Mouse (Mus musculus) lung, postnatal 0 days (tissue): ENCODE measurements around the gene Cdc42bpa. TPM values are rescaled to one million over a fixed set of nuclear protein-coding genes. Genes with fewer than 3 reads are reported as not detected.

Source experiments
- ATAC-seq: fragments of 200-750 bp; cut with Nextera tagmentation; 2 replicates; pipeline ENCODE4 v1.8.0; 2017; ENCODE audit warnings: moderate library complexity
- DNase-seq: peaks from one replicate; pipeline ENCODE4 v3.0.0-alpha.2; 2016; ENCODE audit warnings: low spot score
- H3K27ac ChIP-seq: fragments of 300-500 bp; sonication (generic); 2 replicates; pipeline ENCODE4 v1.5.1; 2014; ENCODE audit warnings: antibody characterized with exemption, mild to moderate bottlenecking, low read length, mixed read lengths
- H3K27me3 ChIP-seq: fragments of 300-500 bp; sonication (generic); replicated peaks from 2 replicates; pipeline ENCODE4 v1.6.1; 2014; ENCODE audit warnings: low read length, mixed read lengths; ENCODE audit not compliant: insufficient read depth
- H3K36me3 ChIP-seq: fragments of 300-500 bp; sonication (generic); 2 replicates; pipeline ENCODE4 v1.6.1; 2014; ENCODE audit warnings: low read length, mixed read lengths; ENCODE audit not compliant: insufficient read depth
- H3K4me1 ChIP-seq: fragments of 300-500 bp; sonication (generic); 2 replicates; pipeline ENCODE4 v1.6.1; 2014; ENCODE audit warnings: antibody characterized with exemption, low read depth, low read length, mixed read lengths; ENCODE audit not compliant: insufficient read depth
- H3K4me2 ChIP-seq: fragments of 300-500 bp; sonication (generic); replicated peaks from 2 replicates; pipeline ENCODE4 v1.6.1; 2014; ENCODE audit warnings: low read depth, mild to moderate bottlenecking, low read length, moderate library complexity, mixed read lengths
- H3K4me3 ChIP-seq: fragments of 300-500 bp; sonication (generic); 2 replicates; pipeline ENCODE4 v1.5.1; 2014; ENCODE audit warnings: low read depth, low read length
- H3K9ac ChIP-seq: fragments of 300-500 bp; sonication (generic); replicated peaks from 2 replicates; pipeline ENCODE4 v1.6.1; 2014; ENCODE audit warnings: low read depth, mild to moderate bottlenecking
- H3K9me3 ChIP-seq: fragments of 300-500 bp; sonication (generic); 2 replicates; pipeline ENCODE4 v1.6.1; 2016; ENCODE audit warnings: low read length, mixed read lengths
- CTCF ChIP-seq: IDR thresholded peaks from 2 replicates; pipeline ENCODE4 v1.5.1; 2016; ENCODE audit warnings: antibody characterized with exemption, mild to moderate bottlenecking
- EP300 ChIP-seq: IDR thresholded peaks from 2 replicates; pipeline ENCODE4 v1.6.1; 2016; ENCODE audit warnings: antibody characterized with exemption, mild to moderate bottlenecking, control low read depth
- WGBS: fragments of 180-500 bp; shearing (Covaris S2); extraction: QIAGEN DNeasy Blood & Tissue Kit; methylation state at CpG from one replicate; pipeline ENCODE4 v1.1.7; 2014; 5-methylcytosine and 5-hydroxymethylcytosine counted together
- polyA plus RNA-seq: library from polyadenylated mRNA; unstranded; fragments of >200 nt; fragmentation: Nextera tagmentation; extraction: Ambion mirVana; gene quantifications from 2 replicates; pipeline ENCODE4 v1.2.1, GENCODE M21; 2015

Cdc42bpa gene
- polyA plus RNA-seq, 1 experiment from 2014 or later: 17.9 TPM

DNA sequence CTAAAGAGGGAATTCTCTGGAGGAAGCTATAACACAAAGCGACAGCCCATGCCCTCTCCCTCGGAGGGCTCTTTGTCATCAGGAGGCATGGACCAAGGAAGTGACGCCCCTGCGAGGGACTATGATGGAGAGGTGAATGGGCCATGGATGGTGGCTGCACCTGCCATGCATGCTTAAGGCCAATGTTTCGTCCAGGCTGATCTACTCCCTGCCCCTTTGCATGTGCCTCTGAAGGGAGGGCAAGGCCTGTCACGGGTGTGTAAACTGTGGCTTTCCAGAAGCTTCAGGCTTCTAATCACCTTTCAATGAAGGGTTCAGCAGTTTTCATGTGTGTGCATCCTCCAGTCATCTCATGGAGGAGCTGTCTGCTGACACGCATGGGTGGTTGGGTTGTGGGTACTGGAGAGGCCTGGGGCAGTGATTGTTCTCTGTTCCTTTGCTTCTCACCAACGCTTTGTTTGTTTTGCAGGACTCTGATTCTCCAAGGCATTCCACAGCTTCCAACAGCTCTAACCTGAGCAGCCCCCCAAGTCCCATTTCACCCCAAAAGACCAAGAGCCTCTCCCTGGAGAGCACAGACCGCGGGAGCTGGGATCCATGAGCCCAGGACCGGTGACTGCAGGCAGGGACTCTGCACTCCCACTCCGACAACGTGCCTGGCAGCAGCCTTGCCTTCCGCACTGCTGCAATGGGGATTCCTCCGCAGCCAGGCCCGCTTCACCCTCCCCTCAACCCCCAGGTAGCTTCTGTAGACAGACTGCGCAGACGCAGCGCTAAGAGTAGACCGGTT is 201.5 kb downstream of the Cdc42bpa start:
- DNase-seq (no peak), ATAC-seq (no peak)
- no peak overlapping the region for H3K4me3 ChIP-seq
- H3K4me1 ChIP-seq: no peaks in the 10 kb centered on the region
- H3K27me3 ChIP-seq: no peaks in the 10 kb centered on the region
- TF ChIP-seq CTCF: no peak
- no peak for TF ChIP-seq EP300
- no peak overlapping the region for H3K27ac ChIP-seq
- H3K9me3 ChIP-seq: no peaks in the 10 kb centered on the region
- peaks cover 9% of the 10 kb centered on the region for H3K36me3 ChIP-seq
- WGBS: 89% methylated on average over 20 of the region's 20 CpGs
- no peak overlapping the region for H3K9ac ChIP-seq
- H3K4me2 ChIP-seq: no peak overlapping the region

DNA sequence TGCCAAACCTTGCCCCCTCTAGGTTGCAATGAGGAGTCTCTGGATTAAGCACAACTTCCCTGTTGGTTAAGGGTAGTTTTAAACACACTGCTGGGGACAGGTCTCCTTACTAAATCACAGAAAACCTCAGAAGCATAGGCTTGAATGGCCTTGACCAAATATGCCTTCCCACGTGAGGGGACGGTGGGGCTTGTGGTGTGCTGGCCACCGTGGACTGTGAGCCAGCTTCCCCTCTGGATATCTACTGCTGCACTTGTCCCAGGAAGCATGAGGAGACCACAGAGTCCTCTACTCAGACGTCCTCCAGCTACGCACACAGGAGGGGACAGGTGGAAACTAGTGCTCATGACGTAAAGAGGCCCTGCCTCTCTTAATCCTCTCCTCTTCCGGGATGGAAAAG is 202.7 kb downstream of the Cdc42bpa start:
- no peak for TF ChIP-seq CTCF
- no peak for TF ChIP-seq EP300

DNA sequence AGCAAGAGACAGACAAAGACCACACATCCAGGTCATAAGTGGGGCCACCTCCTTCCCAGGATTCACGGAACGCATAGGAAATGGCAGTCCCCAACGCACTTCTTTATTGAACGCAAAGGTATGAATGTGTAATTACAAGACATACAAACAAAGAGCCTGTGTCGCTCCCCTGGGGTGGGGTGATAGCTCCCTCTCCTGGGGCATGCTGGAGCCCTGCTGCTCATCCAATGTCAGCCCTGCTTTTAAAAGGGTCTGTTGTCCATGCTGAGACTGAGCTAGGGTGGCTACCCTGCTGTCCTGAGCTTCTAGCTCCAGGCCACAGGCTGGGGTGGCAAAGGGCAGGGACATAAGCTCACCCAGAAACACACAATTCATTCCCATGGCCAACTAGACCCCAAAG is 206.3 kb downstream of the Cdc42bpa start:
- TF ChIP-seq EP300 (no peak), CTCF (no peak; the same call in 1 of the 2 replicates)
- Histone ChIP-seq H3K4me3 (no peak overlapping the region), H3K36me3 (peaks cover 4% of the 10 kb centered on the region), H3K9ac (no peak overlapping the region), H3K27me3 (no peaks in the 10 kb centered on the region), H3K27ac (no peak overlapping the region), H3K9me3 (no peaks in the 10 kb centered on the region), H3K4me2 (no peak overlapping the region), H3K4me1 (no peaks in the 10 kb centered on the region)
- ATAC-seq (no peak), DNase-seq (no peak)
- WGBS: 90% methylated on average over 5 of the region's 5 CpGs

More for the DNA sequence above, 202.7 kb downstream of the Cdc42bpa start:
- Histone ChIP-seq H3K4me2 (no peak overlapping the region), H3K27me3 (no peaks in the 10 kb centered on the region), H3K4me1 (no peaks in the 10 kb centered on the region), H3K36me3 (peaks cover 9% of the 10 kb centered on the region), H3K9ac (no peak overlapping the region), H3K4me3 (no peak overlapping the region), H3K27ac (no peak overlapping the region), H3K9me3 (no peaks in the 10 kb centered on the region)
- WGBS: 79% methylated on average over 7 of the region's 7 CpGs
- no peak for ATAC-seq
- DNase-seq: no peak

DNA sequence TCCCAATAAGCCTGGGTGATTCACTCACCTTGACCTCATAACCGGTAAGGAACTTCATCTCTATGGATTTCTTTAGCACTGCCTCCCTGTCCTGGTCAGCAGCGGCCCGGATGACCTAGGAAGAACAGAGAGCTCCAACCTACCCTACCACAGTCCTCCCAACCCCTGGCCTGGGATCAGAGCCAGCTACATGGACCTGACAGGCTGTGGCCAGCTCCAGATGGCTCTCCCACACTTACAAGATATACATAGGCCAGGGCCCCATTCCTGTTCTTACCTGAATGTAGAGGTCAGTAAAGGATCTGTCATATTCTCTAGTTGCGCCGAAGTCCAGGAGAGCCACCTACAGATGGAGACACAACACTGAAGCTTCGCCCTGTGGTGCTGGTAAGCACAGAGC is 208.0 kb downstream of the Cdc42bpa start:
- Histone ChIP-seq H3K27ac (no peak overlapping the region), H3K9ac (no peak overlapping the region), H3K36me3 (peaks cover 4% of the 10 kb centered on the region), H3K9me3 (no peaks in the 10 kb centered on the region), H3K4me1 (no peaks in the 10 kb centered on the region), H3K4me2 (no peak overlapping the region), H3K4me3 (no peak overlapping the region), H3K27me3 (no peaks in the 10 kb centered on the region)
- WGBS: 92% methylated on average over 6 of the region's 6 CpGs
- DNase-seq (no peak), ATAC-seq (no peak)
- TF ChIP-seq CTCF (no peak), EP300 (no peak)

DNA sequence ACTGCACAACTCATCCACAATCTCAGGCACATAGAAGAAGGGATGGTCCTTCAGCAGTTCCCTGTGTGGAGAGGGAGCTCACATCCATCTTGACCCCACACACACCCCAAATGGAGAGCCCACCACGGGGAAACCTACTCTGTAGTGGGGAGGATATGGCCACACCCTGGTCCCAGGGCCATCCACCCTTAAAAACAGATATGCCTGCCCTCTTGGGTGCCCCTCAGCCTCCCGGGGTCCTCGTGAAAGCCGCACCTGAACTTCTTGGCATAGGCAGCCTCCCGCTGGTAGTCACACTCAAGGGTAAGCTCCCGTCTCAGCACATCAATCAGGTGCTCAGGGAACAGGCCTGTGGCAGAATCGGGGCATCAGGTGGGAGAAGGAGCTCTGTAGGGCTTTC is 208.9 kb downstream of the Cdc42bpa start:
- H3K4me3 ChIP-seq: no peak overlapping the region
- no peak for DNase-seq
- H3K4me2 ChIP-seq: no peak overlapping the region
- H3K9me3 ChIP-seq: no peaks in the 10 kb centered on the region
- no peak for TF ChIP-seq CTCF
- TF ChIP-seq EP300: no peak
- 77% methylated on average over 7 of the region's 7 CpGs for whole genome bisulfite sequencing
- no peak overlapping the region for H3K27ac ChIP-seq
- H3K4me1 ChIP-seq: no peaks in the 10 kb centered on the region
- H3K36me3 ChIP-seq: peaks cover 4% of the 10 kb centered on the region
- ATAC-seq: no peak
- H3K27me3 ChIP-seq: no peaks in the 10 kb centered on the region
- no peak overlapping the region for H3K9ac ChIP-seq

DNA sequence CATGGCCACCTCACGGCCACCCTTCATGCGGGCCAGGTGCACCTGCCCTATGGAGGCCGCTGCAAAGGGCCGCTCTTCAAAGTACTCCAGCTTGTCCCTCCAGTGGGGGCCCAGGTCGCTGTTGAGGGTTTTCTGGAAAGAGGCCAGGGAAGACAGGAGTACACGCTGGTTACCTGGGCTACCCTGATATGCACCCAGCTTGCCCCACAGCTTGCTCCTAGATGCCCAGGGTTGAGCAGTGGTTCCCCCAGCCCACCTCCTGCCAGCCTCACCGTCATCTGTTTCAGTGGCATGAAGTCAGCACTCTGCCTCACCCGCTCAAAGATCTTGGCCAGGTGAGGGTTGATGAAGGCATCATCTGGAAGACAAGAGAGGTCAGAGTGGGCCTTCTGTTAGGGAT is 209.8 kb downstream of the Cdc42bpa start:
- ATAC-seq (no peak), DNase-seq (no peak)
- WGBS: 58% methylated on average over 8 of the region's 8 CpGs
- H3K9me3 ChIP-seq: no peaks in the 10 kb centered on the region
- H3K4me2 ChIP-seq: no peak overlapping the region
- TF ChIP-seq CTCF (no peak), EP300 (no peak)
- no peaks in the 10 kb centered on the region for H3K4me1 ChIP-seq
- H3K4me3 ChIP-seq: no peak overlapping the region
- no peak overlapping the region for H3K27ac ChIP-seq
- H3K36me3 ChIP-seq: peaks cover 4% of the 10 kb centered on the region; the same call in 1 of the 2 replicates
- no peak overlapping the region for H3K9ac ChIP-seq
- no peaks in the 10 kb centered on the region for H3K27me3 ChIP-seq
